Mouse (Mus musculus) heart, embryonic 14.5 days (tissue): ENCODE results near the gene Rad9a. TPM values are rescaled to one million over a fixed set of nuclear protein-coding genes. Genes with fewer than 3 reads are reported as not detected.
"Not testable (repeated sequence)": the region's sequence is repeated elsewhere in the genome, so short reads cannot be mapped to it uniquely, and the experiment has no call there.

ENCODE experiments used
- ATAC-seq: fragments of 200-750 bp; cut with Nextera tagmentation; 2 replicates; pipeline ENCODE4 v1.8.0; 2017; ENCODE audit warnings: low read depth, moderate TSS enrichment; ENCODE audit not compliant: insufficient number of reproducible peaks, insufficient read depth, low FRiP score
- H3K27ac ChIP-seq, 2 experiments: fragments of 200-500 bp in 1 of 2; fragments of 300-500 bp in 1 of 2; sonication (generic) in 1 of 2; replicated peaks in 1 of 2; 2 replicates each; pipeline ENCODE4 v1.5.1; 2012 to 2014; ENCODE audit warnings: low read depth in 2 of 2, low read length in 2 of 2, control low read depth in 1 of 2, mild to moderate bottlenecking in 1 of 2, mixed read lengths in 1 of 2; ENCODE audit not compliant: control insufficient read depth in 1 of 2, insufficient read depth in 1 of 2
- H3K27me3 ChIP-seq: fragments of 300-500 bp; sonication (generic); 2 replicates; pipeline ENCODE4 v1.6.1; 2014; ENCODE audit warnings: mild to moderate bottlenecking, low read length, control low read depth; ENCODE audit not compliant: control insufficient read depth, insufficient read depth
- H3K36me3 ChIP-seq: fragments of 300-500 bp; sonication (generic); 2 replicates; pipeline ENCODE4 v1.6.1; 2014; ENCODE audit warnings: mild to moderate bottlenecking, control low read depth, low read length, mixed read lengths; ENCODE audit not compliant: control insufficient read depth, insufficient read depth
- H3K4me1 ChIP-seq, 2 experiments: fragments of 200-500 bp in 1 of 2; fragments of 300-500 bp in 1 of 2; sonication (generic) in 1 of 2; 2 replicates each; pipeline ENCODE4 v1.6.1; 2012 to 2014; ENCODE audit warnings: low read length in 2 of 2, control low read depth in 1 of 2, mixed read lengths in 1 of 2; ENCODE audit not compliant: control insufficient read depth in 2 of 2, insufficient read depth in 2 of 2
- H3K4me2 ChIP-seq: fragments of 300-500 bp; sonication (generic); 2 replicates; pipeline ENCODE4 v1.6.1; 2014; ENCODE audit warnings: mild to moderate bottlenecking, low read length
- H3K4me3 ChIP-seq, 2 experiments: fragments of 200-500 bp in 1 of 2; fragments of 300-500 bp in 1 of 2; sonication (generic) in 1 of 2; 2 replicates each; pipeline ENCODE4 v1.5.1; 2012 to 2014; ENCODE audit warnings: low read length in 2 of 2, mild to moderate bottlenecking in 2 of 2, control low read depth in 1 of 2, low read depth in 1 of 2, moderate library complexity in 1 of 2; ENCODE audit not compliant: control insufficient read depth in 1 of 2, insufficient read depth in 1 of 2
- H3K9ac ChIP-seq: fragments of 300-500 bp; sonication (generic); 2 replicates; pipeline ENCODE4 v1.6.1; 2014; ENCODE audit warnings: mild to moderate bottlenecking, low read length
- H3K9me3 ChIP-seq: fragments of 300-500 bp; sonication (generic); 2 replicates; pipeline ENCODE4 v1.6.1; 2016; ENCODE audit warnings: low read length, control low read depth; ENCODE audit not compliant: control insufficient read depth
- WGBS: fragments of 180-500 bp; shearing (Covaris S2); extraction: QIAGEN DNeasy Blood & Tissue Kit; methylation state at CpG from one replicate; pipeline ENCODE4 v1.1.7; 2014; 5-methylcytosine and 5-hydroxymethylcytosine counted together
- polyA plus RNA-seq: library from polyadenylated mRNA; unstranded; fragments of >200 nt; fragmentation: Nextera tagmentation; extraction: Ambion mirVana; gene quantifications from 2 replicates; pipeline ENCODE4 v1.2.1, GENCODE M21; 2014

Rad9a gene
- 17.4 and 18.5 TPM in 2 replicates for polyA plus RNA-seq

DNA sequence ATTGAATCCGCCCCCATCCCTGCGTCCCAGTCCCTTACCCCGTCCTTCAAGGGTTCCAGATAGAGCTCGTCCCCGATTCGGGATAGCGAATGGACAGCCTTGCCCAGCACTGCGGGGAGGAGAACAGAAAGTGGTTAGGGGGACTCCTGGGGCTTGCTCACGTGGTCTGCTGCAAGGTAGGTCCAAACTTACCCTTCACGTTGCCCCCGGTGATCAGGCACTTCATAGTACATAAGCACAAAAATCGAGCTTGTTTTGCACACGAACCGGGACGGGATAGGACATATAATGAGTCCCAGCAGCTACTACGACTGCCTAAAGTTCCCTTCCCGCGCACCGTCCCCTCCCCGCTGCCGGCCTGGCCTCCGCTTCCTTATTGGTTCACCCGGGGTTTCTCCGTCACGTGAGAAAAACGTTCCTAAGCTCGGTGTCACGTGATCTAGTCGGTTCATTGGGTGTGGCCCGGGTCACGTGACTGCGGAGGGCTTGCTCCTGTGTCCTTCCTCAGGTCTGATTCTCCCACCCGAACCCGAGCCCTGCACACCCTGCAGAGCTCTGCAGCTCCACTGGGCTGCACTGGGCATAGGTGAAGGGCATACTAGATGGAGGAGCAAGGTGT is at the start of gene Rad9a:
Gene Rad9a, minus strand, starts transcription at position 372 of the 619 bp plus-strand sequence.
- H3K9me3 ChIP-seq = no peaks in the 10 kb centered on the region
- H3K9ac ChIP-seq = peak within 1 kb of the TSS; percentile 88
- peaks cover 10% of the 10 kb centered on the region for H3K27me3 ChIP-seq
- peaks cover 36% of the 10 kb centered on the region for H3K36me3 ChIP-seq
- H3K4me2 ChIP-seq = peak within 1 kb of the TSS; percentile 95
- ATAC-seq = peak; percentile 79
- peak within 1 kb of the TSS; percentile 46 to 70 for H3K27ac ChIP-seq
- H3K4me1 ChIP-seq = peaks cover 14 to 22% of the 10 kb centered on the region in 2 experiments
- under 1% methylated on average over 34 of the region's 34 CpGs for WGBS
- H3K4me3 ChIP-seq = peak within 1 kb of the TSS; percentile 74

DNA sequence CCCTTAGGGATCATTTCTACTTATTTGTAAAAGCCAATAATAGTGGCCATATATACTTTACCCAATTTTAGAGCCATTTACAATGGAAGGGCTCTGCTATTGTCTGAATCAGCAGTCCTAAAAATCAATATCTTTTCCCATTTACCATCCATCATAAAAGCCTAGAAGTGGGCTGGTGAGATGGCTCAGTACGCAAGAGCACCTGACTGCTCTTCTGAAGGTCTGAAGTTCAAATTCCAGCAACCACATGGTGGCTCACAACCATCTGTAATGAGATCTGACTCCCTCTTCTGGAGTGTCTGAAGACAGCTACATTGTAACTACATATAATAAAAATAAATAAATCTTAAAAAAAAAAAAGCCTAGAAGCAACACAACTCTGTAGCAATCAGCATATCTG is 47.2 kb upstream of the Rad9a start:
- WGBS = 72% methylated on average over 1 of the region's 1 CpGs
- H3K27me3 ChIP-seq, H3K9me3 ChIP-seq, H3K9ac ChIP-seq, H3K36me3 ChIP-seq, H3K4me1 ChIP-seq, H3K27ac ChIP-seq, H3K4me3 ChIP-seq, H3K4me2 ChIP-seq, ATAC-seq: not testable (repeated sequence)

DNA sequence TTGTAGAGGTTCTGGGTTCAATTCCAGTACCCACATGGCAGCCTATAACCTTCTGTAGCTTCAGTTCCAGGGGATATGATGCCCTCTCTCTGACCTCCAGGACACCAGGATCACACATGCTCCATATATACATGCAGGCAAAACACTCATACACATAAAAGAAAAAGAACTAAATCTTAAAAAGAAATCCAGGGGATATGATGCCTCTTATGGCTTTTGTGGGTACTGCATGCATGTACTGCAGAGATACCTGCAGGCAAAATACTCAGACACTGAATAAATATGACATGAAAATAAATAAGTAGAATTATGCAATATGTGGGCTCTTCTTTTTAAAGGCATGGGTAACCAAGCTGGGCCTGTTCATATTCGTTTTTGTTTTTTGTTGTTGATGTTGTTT is 45.5 kb upstream of the Rad9a start:
- no peaks in the 10 kb centered on the region for H3K9me3 ChIP-seq
- H3K4me1 ChIP-seq = no peaks in the 10 kb centered on the region
- WGBS = 43% methylated on average over 1 of the region's 1 CpGs
- no peak overlapping the region for H3K27ac ChIP-seq
- no peaks in the 10 kb centered on the region for H3K36me3 ChIP-seq
- H3K4me2 ChIP-seq = no peak overlapping the region
- H3K27me3 ChIP-seq = no peaks in the 10 kb centered on the region
- no peak for ATAC-seq
- no peak overlapping the region for H3K9ac ChIP-seq
- no peak overlapping the region for H3K4me3 ChIP-seq

DNA sequence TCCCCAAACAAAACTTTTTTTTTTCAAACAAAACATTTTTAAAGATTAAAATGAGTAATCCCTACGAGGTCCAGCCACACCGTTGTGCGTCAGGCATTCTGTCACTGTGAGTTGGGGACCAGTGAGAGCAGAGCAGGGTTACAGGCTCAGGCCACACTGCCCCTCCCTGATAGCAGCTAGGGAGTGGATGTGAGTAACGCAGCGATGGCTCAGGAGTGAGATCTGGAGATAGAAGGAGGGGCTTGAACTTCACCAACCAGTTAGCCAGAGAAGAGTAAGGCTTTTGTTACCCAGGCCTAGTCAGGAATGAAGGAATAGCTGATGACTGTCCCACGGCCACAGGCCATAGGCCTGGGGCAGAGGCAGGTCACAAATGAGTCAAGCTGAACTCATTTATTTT is 43.3 kb upstream of the Rad9a start:
- Histone ChIP-seq H3K9me3 (no peaks in the 10 kb centered on the region), H3K4me2 (no peak overlapping the region), H3K27ac (no peak overlapping the region), H3K4me1 (no peaks in the 10 kb centered on the region), H3K4me3 (no peak overlapping the region), H3K36me3 (no peaks in the 10 kb centered on the region), H3K9ac (no peak overlapping the region), H3K27me3 (no peaks in the 10 kb centered on the region)
- no peak for ATAC-seq
- WGBS = 79% methylated on average over 6 of the region's 6 CpGs

DNA sequence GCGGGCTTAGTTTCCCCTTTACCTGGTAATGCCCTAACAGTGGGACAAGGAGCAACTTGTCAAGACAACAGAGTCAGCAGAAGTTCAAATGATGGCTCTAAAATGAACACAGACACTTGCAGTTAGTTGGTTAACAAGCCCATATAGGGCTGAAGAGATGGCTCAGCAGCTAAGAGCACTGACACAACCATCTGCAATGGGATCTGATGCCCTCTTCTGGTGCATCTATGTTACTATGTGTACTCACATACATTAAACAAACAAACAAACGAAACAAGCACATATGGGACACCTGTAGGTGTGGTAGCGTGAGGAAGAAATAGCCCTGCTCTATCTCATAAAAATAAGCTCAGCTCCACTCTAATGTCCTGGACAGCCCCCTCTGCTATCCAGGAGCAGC is 41.0 kb upstream of the Rad9a start:
- Histone ChIP-seq H3K4me3 (no peak overlapping the region), H3K4me2 (no peak overlapping the region), H3K27me3 (no peaks in the 10 kb centered on the region), H3K36me3 (no peaks in the 10 kb centered on the region), H3K4me1 (no peaks in the 10 kb centered on the region), H3K9me3 (no peaks in the 10 kb centered on the region), H3K9ac (no peak overlapping the region), H3K27ac (no peak overlapping the region)
- 65% methylated on average over 3 of the region's 3 CpGs for WGBS
- ATAC-seq = no peak

DNA sequence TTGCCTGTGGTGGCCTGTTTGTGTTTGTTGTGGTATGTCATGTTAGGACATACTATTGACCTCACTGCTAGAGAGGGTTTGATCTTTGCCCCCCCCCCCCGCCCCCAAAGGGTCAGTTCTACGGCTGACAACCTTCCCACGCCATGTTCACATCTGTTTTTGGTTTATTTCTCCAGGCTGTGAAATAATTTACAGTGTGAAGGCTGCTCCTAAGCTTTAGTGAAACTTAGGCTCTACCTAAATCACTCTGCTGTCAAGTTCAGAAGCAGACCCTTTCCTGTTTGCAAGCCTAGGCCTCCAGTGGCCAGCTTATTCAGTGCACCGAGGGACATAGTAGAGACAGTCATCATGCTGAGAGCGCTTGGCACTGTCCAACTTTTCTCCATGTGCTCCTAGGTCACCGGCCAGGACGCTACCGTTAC is 38.8 kb upstream of the Rad9a start:
- 62% methylated on average over 8 of the region's 8 CpGs for WGBS
- Histone ChIP-seq H3K27ac (no peak overlapping the region), H3K27me3 (no peaks in the 10 kb centered on the region), H3K4me1 (no peaks in the 10 kb centered on the region), H3K4me3 (no peak overlapping the region), H3K9me3 (no peaks in the 10 kb centered on the region), H3K9ac (no peak overlapping the region), H3K36me3 (no peaks in the 10 kb centered on the region), H3K4me2 (no peak overlapping the region)
- no peak for ATAC-seq

DNA sequence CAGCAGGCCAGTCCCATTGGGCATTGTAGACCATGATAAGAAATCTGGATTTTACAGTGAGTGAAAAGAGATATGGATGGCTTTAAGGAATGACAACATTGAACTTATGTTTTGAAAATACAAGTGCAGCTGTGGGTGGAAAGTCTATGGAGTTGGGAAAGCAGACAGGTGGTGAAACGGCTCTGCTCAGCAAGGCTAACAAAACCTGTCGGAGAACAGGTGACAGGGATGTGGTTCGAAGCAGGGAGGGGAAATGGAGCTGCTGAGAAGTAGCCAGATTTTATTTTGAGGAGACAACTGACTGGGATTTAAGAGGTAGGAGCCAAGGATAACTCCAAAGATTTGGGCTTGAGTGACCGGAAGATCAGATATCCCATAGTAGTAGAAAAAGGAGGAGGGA is 33.1 kb upstream of the Rad9a start:
- Histone ChIP-seq H3K4me2 (no peak overlapping the region), H3K9me3 (no peaks in the 10 kb centered on the region), H3K4me3 (no peak overlapping the region), H3K9ac (no peak overlapping the region), H3K27ac (no peak overlapping the region), H3K36me3 (no peaks in the 10 kb centered on the region), H3K27me3 (peaks cover 1% of the 10 kb centered on the region), H3K4me1 (peaks cover 4 to 5% of the 10 kb centered on the region in 2 experiments)
- WGBS = 75% methylated on average over 4 of the region's 4 CpGs
- ATAC-seq = no peak

DNA sequence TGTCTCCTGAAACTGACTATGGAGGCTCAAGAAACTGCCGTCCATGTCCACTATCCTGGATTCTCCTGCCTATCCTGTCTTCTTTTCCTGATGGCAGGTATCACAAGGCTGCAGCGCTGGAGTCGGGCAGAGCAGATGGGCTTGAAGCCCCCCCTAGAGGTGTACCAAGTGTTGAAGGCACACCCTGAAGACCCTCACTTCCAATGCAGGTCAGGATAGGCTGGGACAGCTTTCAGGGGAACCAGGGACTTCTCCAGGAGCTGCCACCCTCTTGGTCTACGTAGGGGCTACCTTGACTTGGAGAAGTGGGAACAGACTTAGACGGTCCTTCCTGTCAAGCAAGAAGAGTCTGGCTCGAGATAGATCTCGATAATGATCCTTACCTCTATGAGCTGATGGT is 31.2 kb upstream of the Rad9a start:
- Histone ChIP-seq H3K27ac (peak overlapping the region in 1 of 2 experiments; percentile 73; a peak in 2 of 4 replicates), H3K4me1 (peaks cover 4 to 5% of the 10 kb centered on the region in 2 experiments), H3K4me3 (no peak overlapping the region; a peak in 1 of 4 replicates), H3K27me3 (peaks cover 9% of the 10 kb centered on the region), H3K36me3 (no peaks in the 10 kb centered on the region), H3K4me2 (peak overlapping the region; percentile 68), H3K9ac (peak overlapping the region; percentile 73; the same call in 1 of the 2 replicates), H3K9me3 (no peaks in the 10 kb centered on the region)
- 76% methylated on average over 7 of the region's 7 CpGs for WGBS
- no peak for ATAC-seq
